Mouse (Mus musculus) liver, adult 2 months (tissue): ENCODE measurements around the gene Armcx5.

Experiments
- CTCF ChIP-seq: fragments of 200-500 bp; IDR thresholded peaks from 2 replicates; pipeline ENCODE4 v1.5.1; 2011; ENCODE audit warnings: low read depth, low read length, control low read depth
- POLR2A ChIP-seq: fragments of 200-500 bp; IDR thresholded peaks from 2 replicates; pipeline ENCODE4 v1.6.1; 2011; ENCODE audit warnings: low read length, control low read depth; ENCODE audit not compliant: insufficient read depth; ENCODE audit errors: extremely low read depth

DNA sequence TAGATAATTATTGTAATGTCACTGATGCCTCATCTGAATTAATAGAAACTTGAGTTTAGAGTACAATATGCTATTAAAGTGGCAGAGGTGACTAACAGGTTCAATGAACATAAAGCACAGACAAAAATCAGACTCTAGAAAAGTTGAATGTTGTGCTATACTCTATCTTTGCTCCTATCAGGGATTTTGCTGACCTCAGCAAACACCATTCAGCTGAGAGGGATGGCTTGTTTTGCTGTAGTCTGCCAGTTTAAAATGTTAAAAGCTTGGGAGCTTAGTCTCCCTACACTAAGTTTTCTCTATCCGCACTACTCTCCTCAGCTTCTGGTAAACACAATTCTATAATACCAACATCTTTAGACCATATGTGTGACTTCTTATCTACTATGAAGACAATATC lies 39.4 kb upstream of the Armcx5 start:
- TF ChIP-seq CTCF: no peak
- no peak for TF ChIP-seq POLR2A
